Mouse (Mus musculus): ENCODE data around the gene Cpne9. TPM values are rescaled to one million over a fixed set of nuclear protein-coding genes. Genes with fewer than 3 reads are reported as not detected.

The Cpne9 gene
- polyA plus RNA-seq, 1 experiment from 2014 or later = 0.13 TPM

- H3K36me3 ChIP-seq (ENCODE audit: control insufficient read depth, insufficient read depth, low read length) = peaks cover 11% of the 10 kb centered on the region; the same call in 1 of the 2 replicates
- WGBS = 2% methylated on average over 10 of the region's 22 CpGs
- H3K9ac ChIP-seq (ENCODE audit: low read depth, low read length) = no peak overlapping the region
- no peak overlapping the region for H3K4me3 ChIP-seq (ENCODE audit: low read depth, low read length)
- H3K27ac ChIP-seq (replicated peaks; ENCODE audit: low read depth, low read length) = no peak overlapping the region
- DNase-seq (ENCODE audit: low spot score) (no peak), ATAC-seq (ENCODE audit: low read depth) (no peak)
- H3K9me3 ChIP-seq (ENCODE audit: control insufficient read depth, low read length) = no peaks in the 10 kb centered on the region
- H3K4me1 ChIP-seq (ENCODE audit: control insufficient read depth, insufficient read depth, low read length) = peaks cover 4% of the 10 kb centered on the region
- peak overlapping the region; percentile 18; the same call in 1 of the 2 replicates for H3K4me2 ChIP-seq (ENCODE audit: low read depth, low read length)
- peaks cover 29% of the 10 kb centered on the region for H3K27me3 ChIP-seq (replicated peaks; ENCODE audit: control insufficient read depth, insufficient read depth, low read length)
These were observed 862 bp downstream of the Cpne9 start for GRCm38 (mm10) chr6:113282969-113283368.

- DNase-seq (ENCODE audit: low spot score) (no peak), ATAC-seq (ENCODE audit: low read depth) (peak; percentile 14; the same call in 1 of the 2 replicates)
- 10% methylated on average over 6 of the region's 6 CpGs for WGBS
- H3K9me3 ChIP-seq (ENCODE audit: control insufficient read depth, low read length) = no peaks in the 10 kb centered on the region
- H3K4me2 ChIP-seq (ENCODE audit: low read depth, low read length) = peak overlapping the region; percentile 18; the same call in 1 of the 2 replicates
- H3K4me3 ChIP-seq (ENCODE audit: low read depth, low read length) = no peak overlapping the region
- peaks cover 29% of the 10 kb centered on the region for H3K27me3 ChIP-seq (replicated peaks; ENCODE audit: control insufficient read depth, insufficient read depth, low read length)
- no peak overlapping the region for H3K27ac ChIP-seq (replicated peaks; ENCODE audit: low read depth, low read length)
- H3K4me1 ChIP-seq (ENCODE audit: control insufficient read depth, insufficient read depth, low read length) = peaks cover 4% of the 10 kb centered on the region
- H3K9ac ChIP-seq (ENCODE audit: low read depth, low read length) = no peak overlapping the region
- peaks cover 7% of the 10 kb centered on the region; the same call in 1 of the 2 replicates for H3K36me3 ChIP-seq (ENCODE audit: control insufficient read depth, insufficient read depth, low read length)
These were observed 1.4 kb downstream of the Cpne9 start for GRCm38 (mm10) chr6:113283500-113283899.

- no peak overlapping the region for H3K9ac ChIP-seq (ENCODE audit: low read depth, low read length)
- no peak overlapping the region for H3K4me2 ChIP-seq (ENCODE audit: low read depth, low read length)
- H3K4me3 ChIP-seq (ENCODE audit: low read depth, low read length) = no peak overlapping the region
- H3K27me3 ChIP-seq (replicated peaks; ENCODE audit: control insufficient read depth, insufficient read depth, low read length) = peaks cover 29% of the 10 kb centered on the region
- H3K9me3 ChIP-seq (ENCODE audit: control insufficient read depth, low read length) = no peaks in the 10 kb centered on the region
- H3K27ac ChIP-seq (replicated peaks; ENCODE audit: low read depth, low read length) = no peak overlapping the region
- no peak for DNase-seq (ENCODE audit: low spot score)
- 81% methylated on average over 3 of the region's 3 CpGs for WGBS
- no peak for ATAC-seq (ENCODE audit: low read depth)
- H3K36me3 ChIP-seq (ENCODE audit: control insufficient read depth, insufficient read depth, low read length) = peaks cover 7% of the 10 kb centered on the region; the same call in 1 of the 2 replicates
- H3K4me1 ChIP-seq (ENCODE audit: control insufficient read depth, insufficient read depth, low read length) = peaks cover 4% of the 10 kb centered on the region
These were observed 2.8 kb downstream of the Cpne9 start for GRCm38 (mm10) chr6:113284931-113285330.

GRCm38 (mm10) chr6:113286316-113286715, 4.2 kb downstream of the Cpne9 start:
- no peak overlapping the region for H3K9ac ChIP-seq (ENCODE audit: low read depth, low read length)
- no peaks in the 10 kb centered on the region for H3K9me3 ChIP-seq (ENCODE audit: control insufficient read depth, low read length)
- WGBS = 62% methylated on average over 1 of the region's 1 CpGs
- peaks cover 29% of the 10 kb centered on the region for H3K27me3 ChIP-seq (replicated peaks; ENCODE audit: control insufficient read depth, insufficient read depth, low read length)
- DNase-seq (ENCODE audit: low spot score) (no peak), ATAC-seq (ENCODE audit: low read depth) (no peak)
- H3K4me1 ChIP-seq (ENCODE audit: control insufficient read depth, insufficient read depth, low read length) = peaks cover 4% of the 10 kb centered on the region
- no peak overlapping the region for H3K4me3 ChIP-seq (ENCODE audit: low read depth, low read length)
- no peaks in the 10 kb centered on the region for H3K36me3 ChIP-seq (ENCODE audit: control insufficient read depth, insufficient read depth, low read length)
- no peak overlapping the region for H3K4me2 ChIP-seq (ENCODE audit: low read depth, low read length)
- no peak overlapping the region for H3K27ac ChIP-seq (replicated peaks; ENCODE audit: low read depth, low read length)

GRCm38 (mm10) chr6:113287236-113287635, 5.1 kb downstream of the Cpne9 start:
- no peak for ATAC-seq (ENCODE audit: low read depth)
- Histone ChIP-seq H3K9me3 (ENCODE audit: control insufficient read depth, low read length) (no peaks in the 10 kb centered on the region), H3K9ac (ENCODE audit: low read depth, low read length) (no peak overlapping the region), H3K4me1 (ENCODE audit: control insufficient read depth, insufficient read depth, low read length) (peaks cover 2% of the 10 kb centered on the region), H3K27ac (replicated peaks; ENCODE audit: low read depth, low read length) (no peak overlapping the region), H3K36me3 (ENCODE audit: control insufficient read depth, insufficient read depth, low read length) (no peaks in the 10 kb centered on the region), H3K27me3 (replicated peaks; ENCODE audit: control insufficient read depth, insufficient read depth, low read length) (peaks cover 27% of the 10 kb centered on the region), H3K4me2 (ENCODE audit: low read depth, low read length) (no peak overlapping the region), H3K4me3 (ENCODE audit: low read depth, low read length) (no peak overlapping the region)
- no peak for DNase-seq (ENCODE audit: low spot score)
- 75% methylated on average over 4 of the region's 4 CpGs for WGBS

- H3K9me3 ChIP-seq (ENCODE audit: control insufficient read depth, low read length) = no peaks in the 10 kb centered on the region
- peaks cover 6% of the 10 kb centered on the region; the same call in 1 of the 2 replicates for H3K27me3 ChIP-seq (replicated peaks; ENCODE audit: control insufficient read depth, insufficient read depth, low read length)
- H3K4me1 ChIP-seq (ENCODE audit: control insufficient read depth, insufficient read depth, low read length) = no peaks in the 10 kb centered on the region
- no peaks in the 10 kb centered on the region for H3K36me3 ChIP-seq (ENCODE audit: control insufficient read depth, insufficient read depth, low read length)
- no peak for DNase-seq (ENCODE audit: low spot score)
- no peak overlapping the region for H3K4me2 ChIP-seq (ENCODE audit: low read depth, low read length)
- H3K9ac ChIP-seq (ENCODE audit: low read depth, low read length) = no peak overlapping the region
- 89% methylated on average over 15 of the region's 15 CpGs for WGBS
- ATAC-seq (ENCODE audit: low read depth) = no peak
- no peak overlapping the region for H3K4me3 ChIP-seq (ENCODE audit: low read depth, low read length)
- H3K27ac ChIP-seq (replicated peaks; ENCODE audit: low read depth, low read length) = no peak overlapping the region
These were observed 7.2 kb downstream of the Cpne9 start for GRCm38 (mm10) chr6:113289346-113289745.

- DNase-seq (ENCODE audit: low spot score) = no peak
- ATAC-seq (ENCODE audit: low read depth) = no peak
- Histone ChIP-seq H3K9me3 (ENCODE audit: control insufficient read depth, low read length) (no peaks in the 10 kb centered on the region), H3K9ac (ENCODE audit: low read depth, low read length) (no peak overlapping the region), H3K4me3 (ENCODE audit: low read depth, low read length) (no peak overlapping the region), H3K4me2 (ENCODE audit: low read depth, low read length) (no peak overlapping the region), H3K4me1 (ENCODE audit: control insufficient read depth, insufficient read depth, low read length) (no peaks in the 10 kb centered on the region), H3K36me3 (ENCODE audit: control insufficient read depth, insufficient read depth, low read length) (no peaks in the 10 kb centered on the region), H3K27me3 (replicated peaks; ENCODE audit: control insufficient read depth, insufficient read depth, low read length) (no peaks in the 10 kb centered on the region), H3K27ac (replicated peaks; ENCODE audit: low read depth, low read length) (no peak overlapping the region)
- 69% methylated on average over 6 of the region's 6 CpGs for WGBS
These were observed 8.2 kb downstream of the Cpne9 start for GRCm38 (mm10) chr6:113290346-113290745.

- Histone ChIP-seq H3K4me1 (ENCODE audit: control insufficient read depth, insufficient read depth, low read length) (no peaks in the 10 kb centered on the region), H3K27ac (replicated peaks; ENCODE audit: low read depth, low read length) (no peak overlapping the region), H3K27me3 (replicated peaks; ENCODE audit: control insufficient read depth, insufficient read depth, low read length) (no peaks in the 10 kb centered on the region), H3K4me3 (ENCODE audit: low read depth, low read length) (no peak overlapping the region), H3K9ac (ENCODE audit: low read depth, low read length) (no peak overlapping the region), H3K4me2 (ENCODE audit: low read depth, low read length) (no peak overlapping the region), H3K9me3 (ENCODE audit: control insufficient read depth, low read length) (no peaks in the 10 kb centered on the region), H3K36me3 (ENCODE audit: control insufficient read depth, insufficient read depth, low read length) (no peaks in the 10 kb centered on the region)
- 79% methylated on average over 5 of the region's 5 CpGs for WGBS
- ATAC-seq (ENCODE audit: low read depth) (no peak), DNase-seq (ENCODE audit: low spot score) (no peak)
These were observed 10.8 kb downstream of the Cpne9 start for GRCm38 (mm10) chr6:113292938-113293337.

- Histone ChIP-seq H3K4me1 (ENCODE audit: control insufficient read depth, insufficient read depth, low read length) (no peaks in the 10 kb centered on the region), H3K9me3 (ENCODE audit: control insufficient read depth, low read length) (no peaks in the 10 kb centered on the region), H3K36me3 (ENCODE audit: control insufficient read depth, insufficient read depth, low read length) (no peaks in the 10 kb centered on the region), H3K4me3 (ENCODE audit: low read depth, low read length) (no peak overlapping the region), H3K27me3 (replicated peaks; ENCODE audit: control insufficient read depth, insufficient read depth, low read length) (no peaks in the 10 kb centered on the region), H3K27ac (replicated peaks; ENCODE audit: low read depth, low read length) (no peak overlapping the region), H3K9ac (ENCODE audit: low read depth, low read length) (no peak overlapping the region), H3K4me2 (ENCODE audit: low read depth, low read length) (no peak overlapping the region)
- ATAC-seq (ENCODE audit: low read depth) (no peak), DNase-seq (ENCODE audit: low spot score) (no peak)
- 70% methylated on average over 2 of the region's 2 CpGs for WGBS
These were observed 13.9 kb downstream of the Cpne9 start for GRCm38 (mm10) chr6:113296046-113296445.
